Comparison of ENCODE assay signal across 19 mouse cellular contexts in genomic region chr2:59205092-59205491, GRCm38 (mm10). TPM values are rescaled to one million over a fixed set of nuclear protein-coding genes. Genes with fewer than 3 reads are reported as not detected.
DNase-seq lines count a peak whose midpoint lies in the region; ATAC-seq lines count a peak whose summit lies in the region.
"Had no signal": no experiment of that assay in that cellular context is flagged by ENCODE, and none has a peak within 500 bp of the region (broad histone marks: within the 10 kb centered on the region; RNA-seq: fewer than 3 reads in every experiment).

No protein-coding gene starts in this region.

- H3K4me3 ChIP-seq in embryonic facial prominence, embryonic 13.5 days, result no peak overlapping the region
- H3K4me3 ChIP-seq: forebrain, embryonic 12.5 days; gastrocnemius, adult 2 months; heart, embryonic 13.5 days; hindbrain, embryonic 12.5 days had no signal

- H3K27ac ChIP-seq in embryonic facial prominence, embryonic 13.5 days, result 0 out of 2 replicates have a peak overlapping the region, but pooled peaks have one; percentile 68
- H3K27ac ChIP-seq: forebrain, embryonic 12.5 days; gastrocnemius, adult 2 months; heart, embryonic 13.5 days; hindbrain, embryonic 12.5 days had no signal

- peaks cover 29% of the 10 kb centered on the region for H3K4me1 ChIP-seq in embryonic facial prominence, embryonic 13.5 days

- no peaks in the 10 kb centered on the region for H3K27me3 ChIP-seq in embryonic facial prominence, embryonic 13.5 days
- H3K27me3 ChIP-seq: forebrain, embryonic 12.5 days; heart, embryonic 13.5 days; hindbrain, embryonic 12.5 days had no signal

- no peaks in the 10 kb centered on the region for H3K36me3 ChIP-seq in embryonic facial prominence, embryonic 13.5 days
- H3K36me3 ChIP-seq: forebrain, embryonic 12.5 days; heart, embryonic 13.5 days; hindbrain, embryonic 12.5 days had no signal

- no peak for DNase-seq in frontal cortex, postnatal 25 days (ENCODE audit: low spot score in 2 of 2)
- DNase-seq in right cerebral cortex, adult 2 months (ENCODE audit: low spot score in 2 of 2), result peak; percentile 41 to 68
- no peak for DNase-seq in right cerebral cortex, postnatal 10 days (ENCODE audit: low spot score in 2 of 2)
- no peak for DNase-seq in kidney, postnatal 25 days
- no peak for DNase-seq in spleen, adult 12 weeks (ENCODE audit: low spot score)
- DNase-seq: adrenal gland, postnatal 14 days; cerebellum, adult 18-20 months; cerebellum, adult 9-11 months; cerebellum, postnatal 36 days; gastrocnemius, adult 2 months; gastrocnemius, postnatal 25 days; heart, postnatal 4 days had no signal

- H3K9ac ChIP-seq in embryonic facial prominence, embryonic 13.5 days, result no peak overlapping the region
- H3K9ac ChIP-seq: forebrain, embryonic 12.5 days; heart, embryonic 13.5 days; hindbrain, embryonic 12.5 days had no signal

- ATAC-seq in frontal cortex, adult (ENCODE audit: low TSS enrichment), result peak; percentile 75
- no peak for ATAC-seq in embryonic facial prominence, embryonic 13.5 days (ENCODE audit: insufficient number of reproducible peaks, insufficient read depth, low FRiP score, low TSS enrichment, low read depth)
- ATAC-seq: forebrain, embryonic 16.5 days; hindbrain, embryonic 16.5 days had no signal

- no peak overlapping the region for H3K4me2 ChIP-seq in embryonic facial prominence, embryonic 13.5 days
- H3K4me2 ChIP-seq: forebrain, embryonic 12.5 days; heart, embryonic 13.5 days; hindbrain, embryonic 12.5 days had no signal

- WGBS in embryonic facial prominence, embryonic 13.5 days, result 84% methylated on average over 9 of the region's 9 CpGs

- no peaks in the 10 kb centered on the region for H3K9me3 ChIP-seq in embryonic facial prominence, embryonic 13.5 days
- H3K9me3 ChIP-seq: forebrain, embryonic 12.5 days; heart, embryonic 13.5 days; hindbrain, embryonic 12.5 days had no signal

RNA-seq across cellular contexts. Expression of gene Pkp4, which starts 44.4 kb away (rescaled TPM):
- 28.3 and 36.6 TPM in 2 replicates for polyA plus RNA-seq in embryonic facial prominence, embryonic 13.5 days (2015; fragmentation: Nextera tagmentation; extraction: Ambion mirVana)

RNA-seq across cellular contexts. Expression of gene Ccdc148, which starts 44.6 kb away (rescaled TPM):
- polyA plus RNA-seq in embryonic facial prominence, embryonic 13.5 days (2015; fragmentation: Nextera tagmentation; extraction: Ambion mirVana), result 1.2 and 1.3 TPM in 2 replicates

Comparison
In these comparisons a context has a peak if more than half of its experiments do, and no peak if none do; other contexts are left out.
1. DNase-seq: peak in right cerebral cortex, adult 2 months (2 of 2); none in frontal cortex, postnatal 25 days (0 of 2), right cerebral cortex, postnatal 10 days (0 of 2), kidney, postnatal 25 days (0 of 2) and spleen, adult 12 weeks (single experiment).